Mouse (Mus musculus): Measurements from ENCODE around the gene Ltbp3.

The Ltbp3 gene

GRCm38 (mm10) chr19:5806809-5807205 is 66.1 kb downstream of the Ltbp3 start:
- DNase-seq, result no peak

GRCm38 (mm10) chr19:5807740-5808139 is 67.0 kb downstream of the Ltbp3 start:
- DNase-seq, result no peak
